Mouse (Mus musculus): Measurements from ENCODE around the gene Hltf. TPM values are rescaled to one million over a fixed set of nuclear protein-coding genes. Genes with fewer than 3 reads are reported as not detected.
"Not testable (repeated sequence)": the region's sequence is repeated elsewhere in the genome, so short reads cannot be mapped to it uniquely, and the experiment has no call there.

Gene Hltf
- polyA plus RNA-seq (2016; fragmentation: Nextera tagmentation; extraction: Ambion mirVana): 18.1 and 20.7 TPM in 2 replicates

GRCm38 (mm10) chr3:20057306-20058196, at the start of gene Hltf:
Gene Hltf (plus strand): TSS chr3:20057811.
- WGBS: under 1% methylated on average over 52 of the region's 54 CpGs

GRCm38 (mm10) chr3:20010464-20010863, 47.1 kb upstream of the Hltf start:
- WGBS: 69% methylated on average over 9 of the region's 9 CpGs
- peak; percentile 15 for DNase-seq (ENCODE audit: low spot score)
- peak overlapping the region; percentile 66 for H3K27ac ChIP-seq (replicated peaks)
- H3K27me3 ChIP-seq (replicated peaks; ENCODE audit: low read depth, poor library complexity, severe bottlenecking): no peaks in the 10 kb centered on the region
- H3K36me3 ChIP-seq (replicated peaks): peaks cover 29% of the 10 kb centered on the region
- H3K4me3 ChIP-seq: no peak overlapping the region
- H3K4me1 ChIP-seq: peaks cover 8% of the 10 kb centered on the region
- no peaks in the 10 kb centered on the region for H3K9me3 ChIP-seq

More at GRCm38 (mm10) chr3:20057306-20058196, at the start of gene Hltf:
- no peaks in the 10 kb centered on the region for H3K27me3 ChIP-seq (replicated peaks; ENCODE audit: low read depth, poor library complexity, severe bottlenecking)
- DNase-seq (ENCODE audit: low spot score): peak; percentile 93
- H3K4me1 ChIP-seq: peaks cover 5% of the 10 kb centered on the region
- peaks cover 7% of the 10 kb centered on the region for H3K36me3 ChIP-seq (replicated peaks)
- peak within 1 kb of the TSS; percentile 83 for H3K27ac ChIP-seq (replicated peaks)
- peak within 1 kb of the TSS; percentile 85 for H3K4me3 ChIP-seq
- H3K9me3 ChIP-seq: no peaks in the 10 kb centered on the region

- 57% methylated on average over 7 of the region's 7 CpGs for WGBS
- not testable (repeated sequence) for H3K4me3 ChIP-seq; H3K27me3 ChIP-seq (replicated peaks; ENCODE audit: low read depth, poor library complexity, severe bottlenecking); H3K4me1 ChIP-seq; H3K9me3 ChIP-seq
- peak; percentile 34 for DNase-seq (ENCODE audit: low spot score)
- Histone ChIP-seq H3K27ac (replicated peaks) (peak overlapping the region; percentile 66), H3K36me3 (replicated peaks) (peaks cover 33% of the 10 kb centered on the region)
Measured at GRCm38 (mm10) chr3:20010905-20011304, 46.7 kb upstream of the Hltf start.

- DNase-seq (ENCODE audit: low spot score): no peak
- Histone ChIP-seq H3K4me3 (no peak overlapping the region), H3K9me3 (no peaks in the 10 kb centered on the region), H3K27ac (replicated peaks) (no peak overlapping the region), H3K4me1 (peaks cover 8% of the 10 kb centered on the region), H3K27me3 (replicated peaks; ENCODE audit: low read depth, poor library complexity, severe bottlenecking) (no peaks in the 10 kb centered on the region), H3K36me3 (replicated peaks) (peaks cover 47% of the 10 kb centered on the region)
- WGBS: 95% methylated on average over 2 of the region's 2 CpGs
Measured at GRCm38 (mm10) chr3:20014454-20014853, 43.2 kb upstream of the Hltf start.

GRCm38 (mm10) chr3:20018076-20018475, 39.5 kb upstream of the Hltf start:
- Histone ChIP-seq H3K27me3 (replicated peaks; ENCODE audit: low read depth, poor library complexity, severe bottlenecking) (no peaks in the 10 kb centered on the region), H3K36me3 (replicated peaks) (peaks cover 67% of the 10 kb centered on the region), H3K9me3 (no peaks in the 10 kb centered on the region), H3K4me1 (no peaks in the 10 kb centered on the region), H3K4me3 (no peak overlapping the region), H3K27ac (replicated peaks) (no peak overlapping the region)
- 93% methylated on average over 8 of the region's 8 CpGs for WGBS
- DNase-seq (ENCODE audit: low spot score): no peak

GRCm38 (mm10) chr3:20023832-20024231, 33.8 kb upstream of the Hltf start:
- no peaks in the 10 kb centered on the region for H3K27me3 ChIP-seq (replicated peaks; ENCODE audit: low read depth, poor library complexity, severe bottlenecking)
- no peak overlapping the region for H3K27ac ChIP-seq (replicated peaks)
- no peaks in the 10 kb centered on the region for H3K4me1 ChIP-seq
- WGBS: 49% methylated on average over 1 of the region's 1 CpGs
- H3K4me3 ChIP-seq: no peak overlapping the region
- no peaks in the 10 kb centered on the region for H3K9me3 ChIP-seq
- H3K36me3 ChIP-seq (replicated peaks): peaks cover 72% of the 10 kb centered on the region
- no peak for DNase-seq (ENCODE audit: low spot score)

- H3K9me3 ChIP-seq: no peaks in the 10 kb centered on the region
- no peaks in the 10 kb centered on the region for H3K4me1 ChIP-seq
- H3K27ac ChIP-seq (replicated peaks): no peak overlapping the region
- H3K4me3 ChIP-seq: no peak overlapping the region
- DNase-seq (ENCODE audit: low spot score): no peak
- no peaks in the 10 kb centered on the region for H3K27me3 ChIP-seq (replicated peaks; ENCODE audit: low read depth, poor library complexity, severe bottlenecking)
- H3K36me3 ChIP-seq (replicated peaks): peaks cover 56% of the 10 kb centered on the region
Measured at GRCm38 (mm10) chr3:20026481-20026880, 31.1 kb upstream of the Hltf start.

GRCm38 (mm10) chr3:20026996-20027689, 30.5 kb upstream of the Hltf start:
- DNase-seq (ENCODE audit: low spot score): no peak
- 90% methylated on average over 8 of the region's 8 CpGs for WGBS
- Histone ChIP-seq H3K4me1 (no peaks in the 10 kb centered on the region), H3K36me3 (replicated peaks) (peaks cover 51% of the 10 kb centered on the region), H3K27me3 (replicated peaks; ENCODE audit: low read depth, poor library complexity, severe bottlenecking) (no peaks in the 10 kb centered on the region), H3K9me3 (no peaks in the 10 kb centered on the region), H3K4me3 (no peak overlapping the region), H3K27ac (replicated peaks) (no peak overlapping the region)

- Histone ChIP-seq H3K9me3 (no peaks in the 10 kb centered on the region), H3K27ac (replicated peaks) (no peak overlapping the region), H3K36me3 (replicated peaks) (peaks cover 45% of the 10 kb centered on the region), H3K27me3 (replicated peaks; ENCODE audit: low read depth, poor library complexity, severe bottlenecking) (no peaks in the 10 kb centered on the region), H3K4me3 (no peak overlapping the region), H3K4me1 (no peaks in the 10 kb centered on the region)
- 88% methylated on average over 5 of the region's 5 CpGs for WGBS
- DNase-seq (ENCODE audit: low spot score): no peak
Measured at GRCm38 (mm10) chr3:20027788-20028187, 29.8 kb upstream of the Hltf start.

GRCm38 (mm10) chr3:20028640-20029039, 29.0 kb upstream of the Hltf start:
- DNase-seq (ENCODE audit: low spot score): no peak
- Histone ChIP-seq H3K4me1 (peaks cover 2% of the 10 kb centered on the region), H3K4me3 (no peak overlapping the region), H3K27ac (replicated peaks) (no peak overlapping the region), H3K36me3 (replicated peaks) (peaks cover 36% of the 10 kb centered on the region), H3K27me3 (replicated peaks; ENCODE audit: low read depth, poor library complexity, severe bottlenecking) (no peaks in the 10 kb centered on the region), H3K9me3 (no peaks in the 10 kb centered on the region)
- 95% methylated on average over 3 of the region's 3 CpGs for WGBS

- Histone ChIP-seq H3K36me3 (replicated peaks) (peaks cover 15% of the 10 kb centered on the region), H3K27me3 (replicated peaks; ENCODE audit: low read depth, poor library complexity, severe bottlenecking) (no peaks in the 10 kb centered on the region), H3K27ac (replicated peaks) (no peak overlapping the region), H3K4me1 (peaks cover 12% of the 10 kb centered on the region), H3K4me3 (no peak overlapping the region), H3K9me3 (no peaks in the 10 kb centered on the region)
- 91% methylated on average over 6 of the region's 6 CpGs for WGBS
- no peak for DNase-seq (ENCODE audit: low spot score)
Measured at GRCm38 (mm10) chr3:20030807-20031206, 26.8 kb upstream of the Hltf start.

GRCm38 (mm10) chr3:20033761-20034718, 23.6 kb upstream of the Hltf start:
- Histone ChIP-seq H3K27me3 (replicated peaks; ENCODE audit: low read depth, poor library complexity, severe bottlenecking) (no peaks in the 10 kb centered on the region), H3K27ac (replicated peaks) (0 out of 2 replicates have a peak overlapping the region, but pooled peaks have one; percentile 85), H3K9me3 (no peaks in the 10 kb centered on the region), H3K36me3 (replicated peaks) (no peaks in the 10 kb centered on the region), H3K4me3 (peak overlapping the region; percentile 86), H3K4me1 (peaks cover 12% of the 10 kb centered on the region)
- 23% methylated on average over 10 of the region's 10 CpGs for WGBS
- DNase-seq (ENCODE audit: low spot score): no peak

Measured in embryonic facial prominence, embryonic 10.5 days (tissue).